Mouse (Mus musculus) kidney, adult 2 months (tissue): ENCODE measurements at regions not wholly inside any gene's neighbourhood (a gene's known extent, or its start where the extent isn't known, plus 50 kb on each side); places are given as distances from the start of the nearest gene placed in this dataset.
A peak's percentile ranks its signal among the peaks of the same experiment; 100 is the strongest.

ENCODE experiments used
- DNase-seq: peaks from one replicate; pipeline ENCODE4 v3.0.0; 2021
- H3K27ac ChIP-seq: fragments of 200-500 bp; 2 replicates; pipeline ENCODE4 v1.5.1; 2012; ENCODE audit warnings: low read depth, low read length, control low read depth, inconsistent platforms; ENCODE audit not compliant: insufficient read depth
- H3K27me3 ChIP-seq: fragments of 200-500 bp; replicated peaks from 2 replicates; pipeline ENCODE4 v1.6.1; 2012; ENCODE audit warnings: mild to moderate bottlenecking, moderate library complexity, low read length, inconsistent platforms; ENCODE audit not compliant: control insufficient read depth, insufficient read depth
- H3K36me3 ChIP-seq: fragments of 200-500 bp; 2 replicates; pipeline ENCODE4 v1.6.1; 2012; ENCODE audit warnings: mild to moderate bottlenecking, moderate library complexity, low read length, inconsistent platforms; ENCODE audit not compliant: control insufficient read depth, insufficient read depth
- H3K4me1 ChIP-seq: fragments of 200-500 bp; 2 replicates; pipeline ENCODE4 v1.6.1; 2011; ENCODE audit warnings: low read length; ENCODE audit not compliant: control insufficient read depth, insufficient read depth
- H3K4me3 ChIP-seq: fragments of 200-500 bp; 2 replicates; pipeline ENCODE4 v1.5.1; 2011; ENCODE audit warnings: mild to moderate bottlenecking, low read depth, low read length, control low read depth; ENCODE audit not compliant: insufficient read depth
- CTCF ChIP-seq: fragments of 200-500 bp; conservative IDR thresholded peaks from 2 replicates; pipeline ENCODE4 v1.5.1; 2011; ENCODE audit warnings: low read depth, mild to moderate bottlenecking, control low read depth, low read length, moderate library complexity, mixed read lengths; ENCODE audit not compliant: insufficient read depth, insufficient read length
- POLR2A ChIP-seq: fragments of 200-500 bp; IDR thresholded peaks from one replicate; pipeline ENCODE4 v1.6.1; 2011; ENCODE audit warnings: low read depth, low read length, control low read depth
- WGBS: fragments of 180-500 bp; shearing (Covaris S2); methylation state at CpG from one replicate; pipeline ENCODE4 v1.1.7; 2018; 5-methylcytosine and 5-hydroxymethylcytosine counted together

- DNase-seq, result no peak
- 67% methylated on average over 1 of the region's 1 CpGs for WGBS
- TF ChIP-seq CTCF (no peak), POLR2A (no peak)
- Histone ChIP-seq H3K36me3 (no peaks in the 10 kb centered on the region), H3K4me3 (no peak overlapping the region), H3K27ac (no peak overlapping the region), H3K27me3 (no peaks in the 10 kb centered on the region; the same call in 1 of the 2 replicates), H3K4me1 (no peaks in the 10 kb centered on the region)
Measured at GRCm38 (mm10) chr8:103469049-103469448, 632.4 kb upstream of the Cdh5 start.

- Histone ChIP-seq H3K27me3 (no peaks in the 10 kb centered on the region; the same call in 1 of the 2 replicates), H3K36me3 (no peaks in the 10 kb centered on the region), H3K4me1 (no peaks in the 10 kb centered on the region), H3K4me3 (no peak overlapping the region), H3K27ac (no peak overlapping the region)
- DNase-seq, result no peak
- 21% methylated on average over 4 of the region's 4 CpGs for WGBS
- no peak for TF ChIP-seq POLR2A
- no peak for TF ChIP-seq CTCF
Measured at GRCm38 (mm10) chr8:103470316-103470715, 631.1 kb upstream of the Cdh5 start.

- Histone ChIP-seq H3K4me3 (no peak overlapping the region), H3K27ac (no peak overlapping the region), H3K36me3 (no peaks in the 10 kb centered on the region), H3K27me3 (no peaks in the 10 kb centered on the region; the same call in 1 of the 2 replicates), H3K4me1 (no peaks in the 10 kb centered on the region)
- TF ChIP-seq POLR2A, result no peak
- no peak for TF ChIP-seq CTCF
- no peak for DNase-seq
- 81% methylated on average over 12 of the region's 12 CpGs for WGBS
Measured at GRCm38 (mm10) chr8:103475816-103476797, 625.3 kb upstream of the Cdh5 start.

- H3K4me1 ChIP-seq, result no peaks in the 10 kb centered on the region
- H3K4me3 ChIP-seq, result no peak overlapping the region
- 41% methylated on average over 6 of the region's 6 CpGs for WGBS
- H3K27me3 ChIP-seq, result no peaks in the 10 kb centered on the region; the same call in 1 of the 2 replicates
- TF ChIP-seq POLR2A (no peak), CTCF (no peak)
- DNase-seq, result peak; percentile 3
- H3K27ac ChIP-seq, result no peak overlapping the region
- no peaks in the 10 kb centered on the region for H3K36me3 ChIP-seq
Measured at GRCm38 (mm10) chr8:103482033-103482720, 619.2 kb upstream of the Cdh5 start.

GRCm38 (mm10) chr8:103485441-103485840 lies 616.0 kb upstream of the Cdh5 start:
- no peak overlapping the region for H3K4me3 ChIP-seq
- H3K4me1 ChIP-seq, result no peaks in the 10 kb centered on the region
- H3K27ac ChIP-seq, result no peak overlapping the region
- 77% methylated on average over 5 of the region's 5 CpGs for WGBS
- TF ChIP-seq CTCF (no peak), POLR2A (no peak)
- H3K27me3 ChIP-seq, result no peaks in the 10 kb centered on the region
- no peaks in the 10 kb centered on the region for H3K36me3 ChIP-seq
- no peak for DNase-seq

GRCm38 (mm10) chr8:103489411-103489810 lies 612.0 kb upstream of the Cdh5 start:
- 71% methylated on average over 3 of the region's 3 CpGs for WGBS
- no peak for TF ChIP-seq POLR2A
- no peak for TF ChIP-seq CTCF
- DNase-seq, result no peak
- H3K27ac ChIP-seq, result no peak overlapping the region
- H3K27me3 ChIP-seq, result no peaks in the 10 kb centered on the region
- no peak overlapping the region for H3K4me3 ChIP-seq
- no peaks in the 10 kb centered on the region for H3K4me1 ChIP-seq
- no peaks in the 10 kb centered on the region for H3K36me3 ChIP-seq
